Mouse (Mus musculus): ENCODE data around the gene Myadm.

The Myadm gene

GRCm38 (mm10) chr7:3331171-3331570, 42.3 kb downstream of the Myadm start:
- TF ChIP-seq GATA4 (IDR thresholded peaks at IDR 0.05; ENCODE audit: insufficient replicate concordance, low read length): no peak

DNA sequence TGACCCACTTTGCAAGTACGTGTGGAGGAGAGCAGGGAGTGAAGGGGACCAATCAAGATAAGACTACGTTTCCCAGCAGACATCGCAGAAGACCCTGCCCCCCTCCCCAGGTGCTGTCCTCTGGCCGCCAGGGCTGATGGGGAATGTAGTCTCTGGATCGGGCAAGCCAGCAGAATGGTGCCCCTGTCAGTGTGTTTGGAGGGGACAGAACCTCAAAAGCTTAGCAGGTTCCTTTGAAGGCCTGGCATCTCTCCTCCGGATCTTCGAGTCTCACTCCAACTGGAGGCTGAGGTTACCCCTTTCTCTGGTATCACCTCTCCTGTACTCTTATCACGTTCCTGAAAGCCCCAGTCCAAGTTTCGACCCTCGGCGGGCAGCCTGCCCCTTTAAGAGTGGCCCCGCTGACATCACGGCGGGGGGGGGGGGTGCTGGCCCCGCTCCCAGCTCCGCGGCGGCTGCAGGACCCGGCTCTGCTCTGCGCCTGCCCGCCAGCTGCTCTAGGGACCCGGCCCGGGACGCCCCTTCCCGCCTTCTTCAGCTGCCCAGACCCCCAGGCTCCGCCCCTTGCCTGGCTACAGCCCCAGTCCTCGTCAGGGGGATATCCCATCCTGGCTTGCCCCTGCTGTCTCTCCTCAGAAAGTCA, 42.8 kb downstream of the Myadm start:
- no peak for TF ChIP-seq GATA4 (IDR thresholded peaks at IDR 0.05; ENCODE audit: insufficient replicate concordance, low read length)

- TF ChIP-seq GATA4 (IDR thresholded peaks at IDR 0.05; ENCODE audit: insufficient replicate concordance, low read length): no peak
Measured at GRCm38 (mm10) chr7:3332224-3332615, 43.3 kb downstream of the Myadm start.

DNA sequence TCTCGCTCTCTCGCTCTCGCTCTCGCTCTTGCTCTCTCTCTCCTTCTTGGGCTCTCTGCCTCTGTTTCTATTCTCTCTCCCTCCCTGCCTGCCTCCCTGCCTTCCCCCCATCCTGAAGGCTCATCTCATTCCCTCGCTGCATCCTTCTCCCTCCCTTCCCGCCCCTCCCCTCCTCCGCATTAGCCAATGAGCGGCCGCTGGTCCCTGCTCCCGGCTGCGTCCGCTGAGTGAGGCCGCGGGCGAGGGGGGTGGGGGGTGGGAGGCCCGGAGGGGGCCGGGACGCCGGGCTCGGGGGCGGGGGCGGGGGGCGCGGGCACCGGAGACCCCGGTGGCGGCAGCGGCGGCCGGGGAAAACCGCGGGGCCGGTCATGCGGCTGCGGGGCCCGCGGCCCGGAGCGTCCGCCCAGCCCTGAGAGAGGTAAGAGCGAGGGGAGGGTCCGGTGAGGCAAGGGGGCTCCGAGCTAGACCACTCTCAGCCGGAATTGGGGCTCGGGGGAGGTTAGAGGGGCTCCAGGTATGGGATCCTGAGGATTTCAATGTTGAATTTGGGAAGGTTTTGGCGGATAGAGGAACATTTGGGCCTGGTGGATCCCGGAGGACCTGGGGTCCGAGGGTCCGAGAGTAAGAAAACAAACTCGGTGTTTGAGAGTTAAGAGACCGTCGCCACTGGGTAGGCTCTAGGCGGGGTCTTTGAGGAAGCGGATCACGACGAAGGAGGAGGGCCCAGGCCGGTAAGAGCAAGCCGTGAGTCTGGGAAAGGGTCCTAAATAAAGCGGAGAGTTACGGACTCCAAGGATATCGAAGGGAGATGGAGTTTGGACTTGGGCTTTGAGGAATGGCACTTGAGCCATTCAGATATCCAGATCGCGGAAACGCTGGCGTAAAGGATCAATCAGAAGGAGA, 44.0 kb downstream of the Myadm start, which contains the start of gene Cacng7:
Gene Cacng7, plus strand, starts transcription at position 337 of the 903 bp plus-strand sequence.
- TF ChIP-seq GATA4 (IDR thresholded peaks at IDR 0.05; ENCODE audit: insufficient replicate concordance, low read length): no peak

- TF ChIP-seq GATA4 (IDR thresholded peaks at IDR 0.05; ENCODE audit: insufficient replicate concordance, low read length): no peak
Measured at GRCm38 (mm10) chr7:3333542-3333941, 44.7 kb downstream of the Myadm start.

DNA sequence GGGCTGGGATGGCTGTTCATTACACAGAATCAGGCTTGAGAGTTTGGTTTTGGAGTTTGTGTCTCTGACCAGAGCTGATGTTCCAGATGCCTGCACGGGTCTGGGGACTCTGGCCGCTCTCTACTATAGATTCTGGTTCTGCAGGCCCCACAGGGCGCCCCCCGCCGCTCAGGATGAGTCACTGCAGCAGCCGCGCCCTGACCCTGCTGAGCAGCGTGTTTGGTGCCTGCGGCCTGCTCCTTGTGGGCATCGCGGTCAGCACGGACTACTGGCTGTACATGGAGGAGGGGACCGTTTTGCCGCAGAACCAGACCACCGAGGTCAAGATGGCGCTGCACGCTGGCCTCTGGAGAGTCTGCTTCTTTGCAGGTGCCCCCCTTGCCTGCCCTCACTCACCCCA, 47.5 kb downstream of the Myadm start:
- TF ChIP-seq GATA4 (IDR thresholded peaks at IDR 0.05; ENCODE audit: insufficient replicate concordance, low read length): no peak

DNA sequence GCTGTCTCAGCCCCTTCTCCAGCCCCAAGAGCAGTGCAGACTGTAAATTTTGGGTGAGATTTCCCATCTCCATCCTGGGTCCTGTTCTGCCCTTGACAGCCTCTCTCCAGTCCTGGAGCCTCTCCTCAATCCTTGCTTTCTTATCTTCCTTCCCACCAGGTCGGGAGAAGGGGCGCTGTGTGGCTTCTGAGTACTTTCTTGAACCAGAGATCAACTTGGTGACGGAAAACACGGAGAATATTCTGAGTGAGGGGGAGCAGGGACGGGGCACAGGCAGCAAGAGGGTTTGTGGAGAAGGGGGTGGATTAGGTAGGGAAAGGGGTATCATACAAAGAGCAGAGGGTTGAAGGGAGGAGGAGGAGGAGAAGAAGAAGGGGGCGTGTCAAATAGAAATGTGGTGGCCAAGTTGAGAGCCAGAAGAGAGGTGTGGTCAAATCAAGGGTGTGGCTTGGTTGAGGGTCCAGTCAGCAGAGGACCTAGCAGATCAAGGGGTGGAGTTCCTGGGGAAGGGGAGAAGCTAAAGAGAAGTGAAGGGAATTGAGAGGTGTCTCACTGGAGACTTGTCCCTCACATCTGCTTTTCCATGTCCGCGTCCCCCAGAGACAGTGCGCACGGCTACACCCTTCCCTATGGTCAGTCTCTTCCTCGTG, 49.5 kb downstream of the Myadm start:
- no peak for TF ChIP-seq GATA4 (IDR thresholded peaks at IDR 0.05; ENCODE audit: insufficient replicate concordance, low read length)

- TF ChIP-seq GATA4 (IDR thresholded peaks at IDR 0.05; ENCODE audit: insufficient replicate concordance, low read length): no peak
Measured at GRCm38 (mm10) chr7:3339010-3339409, 50.1 kb downstream of the Myadm start.

DNA sequence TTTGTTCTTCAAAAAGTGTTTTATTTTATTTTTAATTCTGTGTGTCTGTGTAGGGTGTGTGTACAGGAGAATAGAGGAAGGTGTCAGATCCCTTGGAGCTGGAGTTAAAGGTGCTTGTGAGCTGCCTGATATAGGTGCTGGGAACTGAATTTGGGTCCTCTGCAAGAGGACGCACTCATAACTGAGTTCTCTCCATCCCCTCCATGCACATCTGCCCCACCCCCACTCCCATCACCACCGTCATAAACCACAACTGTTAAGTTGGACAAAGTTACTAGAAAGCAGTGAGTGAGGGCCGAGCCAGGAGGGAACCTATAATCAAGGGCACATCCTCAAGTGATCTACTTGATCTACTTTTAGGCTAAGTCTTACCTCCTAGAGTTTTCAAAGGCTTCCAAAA, 55.0 kb downstream of the Myadm start:
- no peak for TF ChIP-seq GATA4 (IDR thresholded peaks at IDR 0.05; ENCODE audit: insufficient replicate concordance, low read length)

- TF ChIP-seq GATA4 (IDR thresholded peaks at IDR 0.05; ENCODE audit: insufficient replicate concordance, low read length): no peak
Measured at GRCm38 (mm10) chr7:3345301-3345700, 56.4 kb downstream of the Myadm start.

DNA sequence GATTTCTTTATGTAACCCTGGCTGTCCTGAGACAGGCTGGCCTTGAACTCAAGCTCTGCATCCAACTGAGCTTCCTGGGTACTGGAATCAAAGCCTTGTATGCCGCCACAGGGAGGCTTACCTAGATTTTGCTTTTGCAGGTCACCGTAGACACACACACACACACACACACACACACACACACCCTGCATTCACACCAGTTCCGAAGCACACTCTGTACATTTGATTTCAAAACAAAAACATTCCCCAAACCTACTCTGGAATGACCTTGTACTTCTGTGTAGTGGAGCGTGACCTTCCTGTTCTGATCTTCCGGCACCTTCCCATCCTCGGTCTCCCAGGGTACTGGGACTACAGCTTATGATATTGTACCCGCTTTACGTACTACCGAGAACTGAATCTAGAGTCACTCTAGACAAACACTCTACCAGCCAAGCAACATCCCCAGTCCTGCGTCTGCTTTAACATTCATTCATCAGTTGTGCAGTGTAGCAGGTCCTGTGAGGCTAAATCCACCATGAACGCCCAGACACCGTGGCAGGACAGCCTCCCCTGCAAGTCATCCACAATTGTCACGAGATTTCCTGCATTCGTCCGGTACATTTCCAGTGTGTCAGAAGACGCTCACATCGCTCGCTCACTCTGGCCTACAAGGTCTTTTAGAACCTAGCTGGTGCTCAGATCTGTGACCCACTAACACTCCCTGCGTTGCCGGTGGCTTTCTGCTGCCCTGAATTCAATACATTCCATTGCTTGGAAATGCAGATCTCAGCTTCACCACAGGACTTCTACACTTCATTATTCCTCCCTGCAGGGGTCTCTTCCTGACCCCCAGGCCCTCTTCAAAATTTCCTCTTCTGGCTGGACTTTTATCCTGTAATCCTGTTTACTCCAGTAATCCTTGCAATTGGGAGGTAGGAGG, 58.7 kb downstream of the Myadm start:
- no peak for TF ChIP-seq GATA4 (IDR thresholded peaks at IDR 0.05; ENCODE audit: insufficient replicate concordance, low read length)

DNA sequence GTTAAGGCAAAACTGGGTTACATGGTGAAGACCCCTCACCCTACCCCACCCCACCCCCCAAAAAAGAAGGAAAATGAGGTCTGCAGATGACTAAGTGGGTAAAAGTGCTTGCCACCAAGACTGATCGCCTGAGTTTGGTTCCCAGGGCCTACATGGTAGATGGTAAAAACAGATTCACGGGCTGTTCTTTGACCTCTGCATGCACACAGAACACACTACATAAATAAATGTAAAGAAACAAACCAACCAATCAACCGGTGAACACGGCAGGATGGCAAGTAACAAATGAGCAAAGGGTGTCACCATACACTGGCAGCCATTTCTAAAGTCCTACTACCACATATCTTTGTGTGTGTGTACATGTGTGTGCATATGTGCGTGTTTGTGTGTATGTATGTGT, 59.4 kb downstream of the Myadm start:
- no peak for TF ChIP-seq GATA4 (IDR thresholded peaks at IDR 0.05; ENCODE audit: insufficient replicate concordance, low read length)

GRCm38 (mm10) chr7:3349775-3350174, 60.9 kb downstream of the Myadm start:
- no peak for TF ChIP-seq GATA4 (IDR thresholded peaks at IDR 0.05; ENCODE audit: insufficient replicate concordance, low read length)

Data from liver, adult (tissue).